Mouse (Mus musculus): Measurements from ENCODE around the gene Myo1d. TPM values are rescaled to one million over a fixed set of nuclear protein-coding genes. Genes with fewer than 3 reads are reported as not detected.

The Myo1d gene
- polyA plus RNA-seq, 1 experiment = 5.9 TPM

DNA sequence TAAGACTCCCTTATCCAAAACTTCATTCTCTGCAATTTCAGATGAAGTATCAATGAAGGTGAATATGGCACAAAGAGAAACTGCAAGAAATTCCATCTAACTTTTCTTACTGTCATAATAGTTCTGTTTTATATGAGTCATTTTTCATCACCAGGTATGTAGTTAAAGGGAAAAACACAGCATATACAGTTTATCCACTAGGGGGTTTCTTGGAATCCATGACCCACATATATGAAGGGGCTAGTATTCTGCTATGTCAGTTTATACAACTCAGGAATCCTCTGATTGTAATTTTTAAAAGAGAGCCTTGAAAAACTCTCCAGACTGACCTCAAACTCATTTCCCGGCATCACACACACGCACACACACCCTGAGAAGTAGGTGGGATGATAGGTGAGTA is 2.1 kb downstream of the Myo1d start:
- TF ChIP-seq CTCF (IDR thresholded peaks at IDR 0.05; ENCODE audit: borderline replicate concordance, control insufficient read depth, extremely low read depth, insufficient read depth, low read length, poor library complexity) (no peak), POLR2A (IDR thresholded peaks at IDR 0.05; ENCODE audit: control insufficient read depth, extremely low read depth, insufficient read depth, low read length, poor library complexity) (no peak)

DNA sequence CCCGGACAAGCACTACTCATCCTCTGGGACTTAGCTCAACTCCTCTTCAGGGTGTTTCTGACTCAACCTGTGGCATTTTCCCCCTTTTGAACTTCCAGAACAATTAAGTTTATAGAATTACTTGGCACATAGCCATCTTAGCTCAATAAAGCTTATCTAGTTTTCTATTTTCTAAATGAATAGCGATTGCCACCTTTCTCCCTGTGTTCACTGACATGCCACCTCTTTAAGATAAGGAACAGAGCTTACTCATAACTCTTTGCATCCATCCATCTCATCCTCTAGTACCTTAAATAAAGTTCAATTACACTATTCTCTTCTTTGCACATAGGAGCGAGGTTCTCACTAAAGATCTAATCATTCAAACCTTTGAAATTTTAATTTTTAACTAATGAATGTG is 4.3 kb downstream of the Myo1d start:
- WGBS = 94% methylated on average over 3 of the region's 3 CpGs
- H3K4me3 ChIP-seq (ENCODE audit: control insufficient read depth, insufficient read depth, low read length) = no peak overlapping the region
- H3K27ac ChIP-seq (ENCODE audit: control insufficient read depth, insufficient read depth, low read length) = no peak overlapping the region
- no peak for DNase-seq
- no peaks in the 10 kb centered on the region for H3K36me3 ChIP-seq (ENCODE audit: control insufficient read depth, insufficient read depth, low read length)
- no peaks in the 10 kb centered on the region; the same call in 1 of the 2 replicates for H3K27me3 ChIP-seq (ENCODE audit: control insufficient read depth, insufficient read depth, low read length)
- TF ChIP-seq CTCF (IDR thresholded peaks at IDR 0.05; ENCODE audit: borderline replicate concordance, control insufficient read depth, extremely low read depth, insufficient read depth, low read length, poor library complexity) = no peak
- no peak for TF ChIP-seq POLR2A (IDR thresholded peaks at IDR 0.05; ENCODE audit: control insufficient read depth, extremely low read depth, insufficient read depth, low read length, poor library complexity)
- H3K4me1 ChIP-seq (replicated peaks; ENCODE audit: control insufficient read depth, insufficient read depth, low read length) = peaks cover 2% of the 10 kb centered on the region; the same call in 1 of the 2 replicates

More for the DNA sequence above, 2.1 kb downstream of the Myo1d start:
- H3K4me1 ChIP-seq (replicated peaks; ENCODE audit: control insufficient read depth, insufficient read depth, low read length) = peaks cover 2% of the 10 kb centered on the region; the same call in 1 of the 2 replicates
- 89% methylated on average over 2 of the region's 2 CpGs for WGBS
- no peak for DNase-seq
- no peak overlapping the region for H3K27ac ChIP-seq (ENCODE audit: control insufficient read depth, insufficient read depth, low read length)
- no peak overlapping the region for H3K4me3 ChIP-seq (ENCODE audit: control insufficient read depth, insufficient read depth, low read length)
- H3K27me3 ChIP-seq (ENCODE audit: control insufficient read depth, insufficient read depth, low read length) = no peaks in the 10 kb centered on the region; the same call in 1 of the 2 replicates
- H3K36me3 ChIP-seq (ENCODE audit: control insufficient read depth, insufficient read depth, low read length) = no peaks in the 10 kb centered on the region

DNA sequence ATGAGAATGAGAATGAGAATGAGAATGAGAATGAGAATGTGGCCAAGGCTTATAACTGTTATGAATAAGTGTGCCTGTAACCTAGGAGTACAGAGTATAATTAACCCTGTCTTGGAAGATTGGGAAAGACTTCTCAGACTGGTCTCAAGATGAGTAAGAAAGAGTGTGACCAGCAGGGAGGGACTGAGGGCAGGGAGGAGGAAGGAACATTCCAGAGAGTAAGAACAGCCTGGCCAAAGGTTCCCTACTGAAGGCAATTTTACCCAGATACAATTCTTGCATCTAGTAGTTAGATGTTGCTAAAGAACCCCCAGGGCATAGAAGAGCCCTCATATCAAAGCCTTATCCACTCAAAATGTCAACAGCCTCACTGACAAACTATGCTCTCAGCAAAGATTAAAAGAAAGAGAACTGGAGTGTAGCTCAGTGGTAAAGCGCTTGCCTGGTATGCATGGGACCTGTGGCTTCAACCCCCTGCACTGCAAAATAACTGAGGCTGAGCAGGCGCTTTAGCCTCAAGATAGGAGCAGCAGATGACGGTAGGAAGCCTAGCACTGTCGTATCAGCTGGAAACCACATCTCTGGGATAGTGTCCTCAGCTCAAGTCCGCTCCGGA is 7.1 kb downstream of the Myo1d start:
- no peak for DNase-seq
- Histone ChIP-seq H3K4me1 (replicated peaks; ENCODE audit: control insufficient read depth, insufficient read depth, low read length) (no peaks in the 10 kb centered on the region), H3K27ac (ENCODE audit: control insufficient read depth, insufficient read depth, low read length) (no peak overlapping the region), H3K4me3 (ENCODE audit: control insufficient read depth, insufficient read depth, low read length) (no peak overlapping the region), H3K36me3 (ENCODE audit: control insufficient read depth, insufficient read depth, low read length) (no peaks in the 10 kb centered on the region), H3K27me3 (ENCODE audit: control insufficient read depth, insufficient read depth, low read length) (no peaks in the 10 kb centered on the region)
- WGBS = 91% methylated on average over 6 of the region's 6 CpGs
- TF ChIP-seq CTCF (IDR thresholded peaks at IDR 0.05; ENCODE audit: borderline replicate concordance, control insufficient read depth, extremely low read depth, insufficient read depth, low read length, poor library complexity) (no peak), POLR2A (IDR thresholded peaks at IDR 0.05; ENCODE audit: control insufficient read depth, extremely low read depth, insufficient read depth, low read length, poor library complexity) (no peak)

DNA sequence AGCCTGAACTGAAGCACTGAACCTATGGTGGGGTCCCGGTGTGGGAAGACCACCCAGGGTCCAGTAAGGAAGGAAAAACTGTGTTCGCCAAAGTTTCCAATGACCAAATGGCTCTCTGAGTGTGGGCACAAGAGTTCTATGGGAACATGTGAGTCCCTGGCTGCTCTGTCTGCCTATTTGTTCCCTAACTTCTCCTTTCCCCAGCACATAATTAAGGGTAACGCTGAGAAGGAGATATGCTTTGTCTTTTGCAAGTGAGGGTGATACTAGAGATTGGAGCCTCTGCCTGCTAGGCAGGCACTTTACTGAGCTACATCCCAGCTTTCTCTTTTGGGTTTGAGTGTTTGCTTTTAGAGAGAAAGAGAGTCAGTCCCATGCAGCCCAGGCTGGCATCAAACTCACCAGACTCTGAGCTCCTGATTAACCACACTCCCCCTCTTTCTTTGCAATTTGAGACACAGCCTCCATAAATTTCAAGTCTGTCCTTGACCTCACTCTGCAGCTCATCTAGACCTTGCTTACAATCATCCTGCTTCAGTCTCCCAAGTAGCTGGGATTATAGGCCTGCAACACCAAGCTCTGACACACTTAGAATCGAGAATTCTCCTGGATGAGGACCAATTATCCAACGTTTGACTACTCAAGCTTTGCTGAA is 8.1 kb downstream of the Myo1d start:
- Histone ChIP-seq H3K4me1 (replicated peaks; ENCODE audit: control insufficient read depth, insufficient read depth, low read length) (no peaks in the 10 kb centered on the region), H3K27ac (ENCODE audit: control insufficient read depth, insufficient read depth, low read length) (no peak overlapping the region), H3K4me3 (ENCODE audit: control insufficient read depth, insufficient read depth, low read length) (no peak overlapping the region), H3K27me3 (ENCODE audit: control insufficient read depth, insufficient read depth, low read length) (no peaks in the 10 kb centered on the region), H3K36me3 (ENCODE audit: control insufficient read depth, insufficient read depth, low read length) (no peaks in the 10 kb centered on the region)
- TF ChIP-seq POLR2A (IDR thresholded peaks at IDR 0.05; ENCODE audit: control insufficient read depth, extremely low read depth, insufficient read depth, low read length, poor library complexity) (no peak), CTCF (IDR thresholded peaks at IDR 0.05; ENCODE audit: borderline replicate concordance, control insufficient read depth, extremely low read depth, insufficient read depth, low read length, poor library complexity) (no peak)
- DNase-seq = no peak
- 82% methylated on average over 5 of the region's 5 CpGs for WGBS

GRCm38 (mm10) chr11:80771186-80771585 is 8.6 kb downstream of the Myo1d start:
- Histone ChIP-seq H3K4me1 (replicated peaks; ENCODE audit: control insufficient read depth, insufficient read depth, low read length) (no peaks in the 10 kb centered on the region), H3K4me3 (ENCODE audit: control insufficient read depth, insufficient read depth, low read length) (no peak overlapping the region), H3K36me3 (ENCODE audit: control insufficient read depth, insufficient read depth, low read length) (no peaks in the 10 kb centered on the region), H3K27me3 (ENCODE audit: control insufficient read depth, insufficient read depth, low read length) (no peaks in the 10 kb centered on the region), H3K27ac (ENCODE audit: control insufficient read depth, insufficient read depth, low read length) (no peak overlapping the region)
- 97% methylated on average over 3 of the region's 3 CpGs for WGBS
- TF ChIP-seq POLR2A (IDR thresholded peaks at IDR 0.05; ENCODE audit: control insufficient read depth, extremely low read depth, insufficient read depth, low read length, poor library complexity) = no peak
- TF ChIP-seq CTCF (IDR thresholded peaks at IDR 0.05; ENCODE audit: borderline replicate concordance, control insufficient read depth, extremely low read depth, insufficient read depth, low read length, poor library complexity) = no peak
- DNase-seq = no peak

DNA sequence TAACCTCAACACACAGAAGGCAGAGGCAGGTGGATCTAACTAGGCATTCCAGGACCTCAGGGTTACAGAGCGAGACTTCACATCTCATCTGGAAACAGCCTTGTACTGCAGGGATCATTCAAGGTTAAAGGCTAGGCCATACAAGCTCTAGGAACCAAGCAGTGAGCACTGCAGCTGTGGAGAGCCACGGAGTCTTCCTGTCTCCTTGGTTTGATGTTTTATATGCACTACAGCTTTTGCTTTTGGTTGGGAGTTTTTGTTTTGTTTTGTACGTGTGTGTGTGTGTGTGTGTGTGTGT is 12.6 kb downstream of the Myo1d start:
- no peak overlapping the region for H3K27ac ChIP-seq (ENCODE audit: control insufficient read depth, insufficient read depth, low read length)

More for the DNA sequence above, 12.6 kb downstream of the Myo1d start:
- 80% methylated on average over 3 of the region's 3 CpGs for WGBS
- Histone ChIP-seq H3K4me3 (ENCODE audit: control insufficient read depth, insufficient read depth, low read length) (no peak overlapping the region), H3K4me1 (replicated peaks; ENCODE audit: control insufficient read depth, insufficient read depth, low read length) (no peaks in the 10 kb centered on the region), H3K36me3 (ENCODE audit: control insufficient read depth, insufficient read depth, low read length) (no peaks in the 10 kb centered on the region), H3K27me3 (ENCODE audit: control insufficient read depth, insufficient read depth, low read length) (no peaks in the 10 kb centered on the region)
- TF ChIP-seq CTCF (IDR thresholded peaks at IDR 0.05; ENCODE audit: borderline replicate concordance, control insufficient read depth, extremely low read depth, insufficient read depth, low read length, poor library complexity) (no peak), POLR2A (IDR thresholded peaks at IDR 0.05; ENCODE audit: control insufficient read depth, extremely low read depth, insufficient read depth, low read length, poor library complexity) (no peak)
- DNase-seq = no peak
